Mouse (Mus musculus) intestine, postnatal 0 days (tissue): ENCODE measurements at regions not wholly inside any gene's neighbourhood (a gene's known extent, or its start where the extent isn't known, plus 50 kb on each side); places are given as distances from the start of the nearest gene placed in this dataset.

Source experiments
- ATAC-seq: fragments of 200-750 bp; cut with Nextera tagmentation; 2 replicates; pipeline ENCODE4 v1.8.0; 2017; ENCODE audit warnings: mild to moderate bottlenecking, moderate TSS enrichment, moderate library complexity
- H3K27ac ChIP-seq: fragments of 300-500 bp; sonication (generic); 2 replicates; pipeline ENCODE4 v1.5.1; 2014; ENCODE audit warnings: mild to moderate bottlenecking, low read depth, low read length, moderate library complexity
- H3K27me3 ChIP-seq: fragments of 300-500 bp; sonication (generic); replicated peaks from 2 replicates; pipeline ENCODE4 v1.6.1; 2014; ENCODE audit warnings: low read length, mixed read lengths; ENCODE audit not compliant: control insufficient read depth, insufficient read depth
- H3K36me3 ChIP-seq: fragments of 300-500 bp; sonication (generic); 2 replicates; pipeline ENCODE4 v1.6.1; 2014; ENCODE audit warnings: mild to moderate bottlenecking, moderate library complexity; ENCODE audit not compliant: control insufficient read depth, insufficient read depth
- H3K4me1 ChIP-seq: fragments of 300-500 bp; sonication (generic); replicated peaks from 2 replicates; pipeline ENCODE4 v1.6.1; 2014; ENCODE audit warnings: antibody characterized with exemption, low read length, mixed read lengths; ENCODE audit not compliant: control insufficient read depth, insufficient read depth
- H3K4me2 ChIP-seq: fragments of 300-500 bp; sonication (generic); replicated peaks from 2 replicates; pipeline ENCODE4 v1.6.1; 2014; ENCODE audit warnings: low read depth, mild to moderate bottlenecking, moderate library complexity
- H3K4me3 ChIP-seq: fragments of 300-500 bp; sonication (generic); 2 replicates; pipeline ENCODE4 v1.5.1; 2014; ENCODE audit warnings: low read depth, low read length
- H3K9ac ChIP-seq: fragments of 300-500 bp; sonication (generic); 2 replicates; pipeline ENCODE4 v1.6.1; 2014; ENCODE audit warnings: mild to moderate bottlenecking, low read depth, low read length
- H3K9me3 ChIP-seq: fragments of 300-500 bp; sonication (generic); 2 replicates; pipeline ENCODE4 v1.6.1; 2016; ENCODE audit warnings: mixed run types; ENCODE audit not compliant: control insufficient read depth
- CTCF ChIP-seq: sonication (generic); IDR thresholded peaks from 2 replicates; pipeline ENCODE4 v1.5.1; 2016; ENCODE audit warnings: low read depth, mild to moderate bottlenecking, control low read depth, antibody characterized with exemption, moderate library complexity
- WGBS: fragments of 180-500 bp; shearing (Covaris S2); extraction: QIAGEN DNeasy Blood & Tissue Kit; methylation state at CpG from one replicate; pipeline ENCODE4 v1.1.7; 2014; 5-methylcytosine and 5-hydroxymethylcytosine counted together

DNA sequence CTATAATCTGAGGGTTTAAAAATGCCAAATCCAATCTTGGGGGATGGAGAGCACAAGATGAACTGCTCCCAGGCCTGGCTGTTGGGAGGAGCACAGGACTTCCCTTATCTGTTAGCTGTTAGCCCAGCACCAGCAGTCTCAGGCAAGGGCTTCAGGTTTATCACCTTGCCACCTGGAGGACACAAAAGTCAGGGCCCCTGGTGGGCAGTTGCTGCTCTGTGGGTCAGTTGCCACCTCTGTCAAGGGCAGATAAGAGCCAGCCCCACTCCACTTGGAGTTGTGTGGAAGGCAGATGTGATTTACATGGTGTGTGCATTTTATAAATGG, 269.7 kb upstream of the Myt1l start:
- Histone ChIP-seq H3K27me3 (no peaks in the 10 kb centered on the region), H3K27ac (no peak overlapping the region), H3K36me3 (no peaks in the 10 kb centered on the region), H3K4me3 (no peak overlapping the region), H3K9me3 (no peaks in the 10 kb centered on the region), H3K4me1 (no peaks in the 10 kb centered on the region; the same call in 1 of the 2 replicates), H3K9ac (no peak overlapping the region), H3K4me2 (no peak overlapping the region)
- no peak for TF ChIP-seq CTCF
- no peak for ATAC-seq

DNA sequence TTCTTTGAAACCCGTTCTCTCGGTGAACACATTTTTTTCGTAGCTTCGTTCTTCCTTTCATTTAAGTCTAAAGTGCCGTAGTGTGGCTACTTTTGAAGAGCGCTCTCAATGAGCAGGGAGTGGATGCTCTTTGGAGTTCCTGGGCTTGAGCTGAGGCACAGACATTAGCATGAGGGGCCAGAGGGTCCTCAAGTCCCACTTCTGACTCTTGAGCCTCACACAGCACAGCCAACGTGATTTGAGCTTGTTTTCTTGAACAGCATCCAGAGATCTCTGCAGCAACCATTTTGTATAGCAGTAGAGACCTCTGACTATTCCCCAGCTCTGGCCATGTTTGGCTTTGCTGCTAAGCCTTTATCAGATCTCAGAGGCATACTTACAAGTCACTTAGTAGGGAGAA, 269.2 kb upstream of the Myt1l start:
- H3K4me1 ChIP-seq: no peaks in the 10 kb centered on the region; the same call in 1 of the 2 replicates
- H3K9me3 ChIP-seq: no peaks in the 10 kb centered on the region
- no peaks in the 10 kb centered on the region for H3K27me3 ChIP-seq
- no peak for ATAC-seq
- no peak overlapping the region for H3K27ac ChIP-seq
- H3K9ac ChIP-seq: no peak overlapping the region
- H3K36me3 ChIP-seq: no peaks in the 10 kb centered on the region
- no peak overlapping the region for H3K4me3 ChIP-seq
- H3K4me2 ChIP-seq: no peak overlapping the region
- TF ChIP-seq CTCF: no peak
- 65% methylated on average over 7 of the region's 7 CpGs for WGBS

DNA sequence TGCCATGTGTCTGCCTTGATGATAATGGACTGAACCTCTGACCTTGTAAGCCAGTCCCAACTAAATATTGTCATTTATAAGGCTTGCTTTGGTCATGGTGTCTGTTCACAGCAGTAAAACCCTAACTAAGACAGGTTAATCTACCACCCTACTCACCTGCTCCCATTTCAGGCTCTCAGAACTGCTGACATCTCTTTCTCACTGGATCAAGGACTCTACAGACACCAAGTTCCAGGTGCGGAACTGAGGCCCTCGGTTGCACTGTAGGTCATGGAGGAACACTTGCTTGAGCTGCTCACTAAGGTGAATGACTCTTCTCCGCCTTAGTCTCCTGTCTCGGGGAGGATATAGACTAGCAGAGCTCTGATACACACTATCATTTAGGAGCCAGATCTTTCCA, 254.0 kb upstream of the Myt1l start:
- ATAC-seq: no peak
- 93% methylated on average over 4 of the region's 4 CpGs for WGBS
- Histone ChIP-seq H3K27me3 (no peaks in the 10 kb centered on the region), H3K4me1 (no peaks in the 10 kb centered on the region), H3K36me3 (no peaks in the 10 kb centered on the region), H3K4me3 (no peak overlapping the region), H3K9ac (no peak overlapping the region), H3K9me3 (no peaks in the 10 kb centered on the region), H3K27ac (no peak overlapping the region), H3K4me2 (no peak overlapping the region)
- no peak for TF ChIP-seq CTCF

DNA sequence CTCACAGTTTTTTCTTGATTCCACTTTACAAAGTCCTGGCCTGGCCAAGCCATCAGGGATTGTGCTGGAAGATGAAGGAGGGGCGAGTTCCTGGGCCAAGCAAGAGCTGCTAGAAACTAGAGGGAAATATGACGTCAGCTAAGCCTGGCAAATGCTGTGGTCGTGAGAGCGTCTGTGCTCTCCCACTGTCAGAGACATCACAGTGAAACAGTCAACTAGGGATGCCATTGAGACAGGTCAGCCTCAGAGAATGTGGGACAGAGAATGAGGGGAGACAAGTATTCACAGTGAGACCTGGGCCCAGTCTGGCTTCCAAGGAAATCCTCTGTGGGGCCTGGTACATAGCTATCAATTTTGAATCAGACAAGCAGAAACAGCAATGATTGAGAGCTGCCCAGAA, 252.5 kb upstream of the Myt1l start:
- no peak for ATAC-seq
- Histone ChIP-seq H3K4me3 (no peak overlapping the region), H3K9ac (no peak overlapping the region), H3K4me2 (no peak overlapping the region), H3K27ac (no peak overlapping the region), H3K27me3 (no peaks in the 10 kb centered on the region), H3K9me3 (no peaks in the 10 kb centered on the region), H3K36me3 (no peaks in the 10 kb centered on the region), H3K4me1 (no peaks in the 10 kb centered on the region)
- TF ChIP-seq CTCF: no peak
- 66% methylated on average over 4 of the region's 4 CpGs for WGBS

DNA sequence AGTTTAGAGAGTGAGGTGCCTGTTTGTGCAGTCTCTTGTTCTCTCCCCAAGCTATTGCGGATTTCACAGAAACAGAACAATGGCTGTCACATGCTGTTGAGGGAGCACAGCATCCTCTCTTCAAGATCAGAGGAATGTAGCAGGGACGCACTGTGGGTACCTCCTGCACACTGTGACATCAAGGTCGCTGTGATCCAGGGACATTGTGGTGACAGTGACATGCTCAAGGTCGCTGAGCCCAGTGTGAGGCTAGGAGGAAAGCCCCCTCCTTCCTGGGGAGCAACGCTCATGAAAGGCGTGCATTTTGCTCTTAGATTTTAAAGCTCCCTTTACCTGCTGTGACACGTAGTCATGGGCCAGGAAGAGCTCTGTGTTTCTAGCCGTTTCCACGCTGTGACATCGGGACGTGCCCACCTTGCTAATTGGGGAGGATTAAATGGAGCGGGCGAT, 248.5 kb upstream of the Myt1l start:
- H3K27ac ChIP-seq: no peak overlapping the region
- no peak overlapping the region for H3K9ac ChIP-seq
- H3K4me1 ChIP-seq: no peaks in the 10 kb centered on the region
- no peaks in the 10 kb centered on the region for H3K36me3 ChIP-seq
- no peak overlapping the region for H3K4me2 ChIP-seq
- 14% methylated on average over 13 of the region's 13 CpGs for WGBS
- no peak overlapping the region for H3K4me3 ChIP-seq
- no peak for TF ChIP-seq CTCF
- ATAC-seq: no peak
- H3K9me3 ChIP-seq: no peaks in the 10 kb centered on the region
- H3K27me3 ChIP-seq: no peaks in the 10 kb centered on the region

DNA sequence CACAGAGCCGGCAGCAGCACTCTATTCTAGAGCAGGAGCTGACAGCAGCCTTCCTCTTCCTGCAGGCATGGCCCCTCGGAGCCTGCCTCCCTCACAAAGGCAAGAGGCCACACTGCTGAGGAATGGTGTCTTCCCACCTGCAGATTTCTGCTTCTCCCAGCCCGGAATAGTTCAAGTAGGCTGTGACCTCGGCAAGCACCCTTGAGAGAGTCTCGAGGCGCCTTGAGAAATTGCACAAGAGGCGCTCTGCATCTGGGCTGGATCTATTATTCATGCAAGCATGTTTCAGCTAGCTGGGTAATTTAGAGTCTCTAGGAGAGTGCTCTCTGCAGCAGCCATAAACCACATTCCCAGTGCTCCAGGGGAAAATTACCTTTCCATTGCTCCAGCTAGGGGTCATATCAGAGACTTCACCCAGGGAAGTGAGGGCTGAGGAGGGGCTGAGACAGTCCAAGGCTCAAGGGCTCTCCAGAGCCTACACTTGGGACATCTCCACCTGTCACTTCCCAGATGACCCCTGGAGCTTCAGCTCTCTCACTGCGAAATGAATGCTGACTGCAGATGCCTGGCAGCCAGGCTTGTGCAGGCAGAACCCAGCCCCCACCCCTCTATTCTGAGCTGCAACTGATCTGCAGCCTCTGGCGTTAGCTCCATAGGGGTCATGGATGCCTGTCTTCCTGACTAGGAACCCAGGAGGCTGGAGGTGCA, 247.9 kb upstream of the Myt1l start:
- no peak overlapping the region for H3K4me2 ChIP-seq
- H3K9me3 ChIP-seq: no peaks in the 10 kb centered on the region
- H3K4me1 ChIP-seq: no peaks in the 10 kb centered on the region
- no peaks in the 10 kb centered on the region for H3K27me3 ChIP-seq
- H3K36me3 ChIP-seq: no peaks in the 10 kb centered on the region
- H3K4me3 ChIP-seq: no peak overlapping the region
- WGBS: 6% methylated on average over 9 of the region's 9 CpGs
- TF ChIP-seq CTCF: no peak
- no peak overlapping the region for H3K27ac ChIP-seq
- no peak for ATAC-seq
- H3K9ac ChIP-seq: no peak overlapping the region
